Mouse (Mus musculus) embryo, embryonic 11 days (tissue): ENCODE measurements at regions not wholly inside any gene's neighbourhood (a gene's known extent, or its start where the extent isn't known, plus 50 kb on each side); places are given as distances from the start of the nearest gene placed in this dataset.
"Not testable (repeated sequence)": the region's sequence is repeated elsewhere in the genome, so short reads cannot be mapped to it uniquely, and the experiment has no call there.

Experiments used
- DNase-seq: peaks from one replicate; pipeline ENCODE4 v3.0.0-alpha.2; 2015

DNA sequence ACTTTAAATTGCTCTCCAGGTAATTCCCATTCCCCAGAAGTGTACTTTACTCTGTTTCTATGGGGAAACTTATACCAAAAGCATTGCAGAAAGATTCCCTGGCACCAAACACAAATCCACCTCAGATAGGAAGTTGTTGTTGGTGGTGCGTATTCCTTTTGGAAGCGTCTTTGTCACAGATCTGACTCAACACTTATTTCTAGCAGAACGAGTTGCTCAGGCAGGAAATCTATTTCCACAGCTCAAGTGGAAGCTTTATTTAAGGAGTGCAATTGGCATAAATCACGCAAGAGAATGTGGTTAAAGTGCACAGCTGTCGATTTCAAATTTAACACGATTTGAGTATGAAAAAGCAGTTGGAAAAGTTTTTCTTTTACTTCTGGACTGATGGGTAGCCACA is 436.9 kb upstream of the Ghitm start:
- DNase-seq, result no peak

DNA sequence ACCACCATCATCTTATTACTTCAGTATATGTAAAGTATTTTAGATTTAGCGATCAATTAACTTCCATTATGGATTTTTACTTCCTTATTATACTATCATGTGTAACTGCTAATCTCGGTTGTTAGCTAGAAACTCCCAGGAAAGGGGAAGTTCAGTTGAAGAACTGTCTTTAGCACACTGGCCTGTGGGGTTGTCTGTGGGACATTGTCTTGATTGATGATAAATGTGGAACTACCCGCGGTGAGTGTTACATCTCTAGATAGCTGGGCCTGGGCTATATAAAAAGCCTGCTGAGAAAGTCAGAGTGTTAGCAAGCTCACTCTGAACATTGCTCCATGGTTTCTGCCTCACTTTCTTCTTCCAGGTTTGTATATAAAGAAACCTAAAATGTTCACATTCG is 423.2 kb upstream of the Ghitm start:
- no peak for DNase-seq

DNA sequence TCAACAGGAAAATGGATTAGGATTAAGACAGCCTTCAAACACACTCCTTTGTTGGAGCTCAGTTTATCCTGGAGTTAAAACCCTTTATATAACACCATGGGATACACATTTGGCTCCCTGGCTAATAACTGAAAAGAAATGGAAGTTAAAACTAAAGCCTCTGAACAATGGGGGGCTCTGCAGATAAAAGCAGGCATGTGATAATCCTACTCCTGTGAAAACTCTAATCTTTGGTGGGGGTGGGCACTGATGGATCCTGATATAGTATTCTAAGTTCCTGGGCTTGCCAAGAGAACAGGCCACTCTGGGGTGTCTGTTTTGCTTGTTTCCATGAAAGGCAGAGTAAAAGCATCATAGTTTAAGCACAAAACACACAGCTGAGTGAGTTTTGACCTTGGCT is 388.5 kb upstream of the Ghitm start:
- no peak for DNase-seq

DNA sequence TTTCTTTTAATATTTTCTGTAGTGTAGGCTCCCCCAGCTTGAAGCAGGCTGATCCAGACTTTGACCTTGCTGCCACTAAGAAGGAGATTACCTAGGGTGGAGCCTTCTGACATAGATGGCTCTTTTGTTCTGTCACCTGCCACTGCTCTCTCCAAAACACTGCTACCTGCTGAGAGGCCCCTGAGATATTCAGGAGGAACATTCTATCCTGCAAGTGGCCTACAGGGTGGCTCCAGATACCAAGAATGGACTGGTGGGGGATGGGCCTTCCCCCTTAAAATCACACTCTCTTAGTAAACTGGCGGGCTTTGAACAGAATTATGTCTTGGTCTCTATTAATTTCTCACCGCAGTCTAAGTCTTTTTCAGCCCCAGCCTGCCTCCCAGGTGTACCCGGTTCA is 385.6 kb upstream of the Ghitm start:
- DNase-seq, result not testable (repeated sequence)

DNA sequence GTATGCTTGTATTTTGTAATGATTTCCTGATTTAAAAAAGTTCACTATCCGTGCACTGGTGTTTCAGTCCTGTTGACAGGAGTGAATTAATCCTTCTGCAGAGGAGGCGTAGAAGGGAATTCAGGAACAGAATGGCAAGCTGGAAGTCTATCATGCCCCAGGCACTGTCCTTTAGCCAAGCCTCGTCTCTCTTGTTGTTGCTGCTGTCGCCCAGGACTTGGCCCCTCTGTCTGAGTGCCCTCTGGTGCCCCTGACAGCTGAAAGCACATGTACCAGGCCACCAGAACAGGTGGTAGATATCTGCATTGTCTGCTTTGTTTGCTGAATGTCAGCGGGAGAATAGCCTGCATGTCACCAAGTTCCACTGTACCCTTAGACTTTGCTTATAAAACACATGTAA is 370.2 kb upstream of the Ghitm start:
- no peak for DNase-seq

DNA sequence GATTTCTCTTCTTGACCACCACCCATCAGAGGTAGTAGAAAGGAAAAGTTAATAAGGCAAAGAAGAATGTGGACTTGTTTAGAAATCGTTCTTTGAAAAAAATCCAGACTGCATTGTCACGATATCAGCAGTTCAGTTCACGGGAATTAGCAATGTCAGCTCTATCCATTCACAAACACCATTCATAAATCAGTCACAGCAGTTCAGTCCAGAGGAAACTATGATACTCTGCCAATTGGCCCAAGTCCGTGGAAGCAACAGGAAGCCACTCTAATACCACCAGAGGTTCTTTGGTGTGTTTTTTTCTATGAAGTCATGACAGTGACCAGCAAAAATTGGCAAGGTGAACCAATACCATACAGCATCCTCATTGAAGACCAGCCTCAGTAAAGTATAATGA is 355.6 kb upstream of the Ghitm start:
- no peak for DNase-seq

DNA sequence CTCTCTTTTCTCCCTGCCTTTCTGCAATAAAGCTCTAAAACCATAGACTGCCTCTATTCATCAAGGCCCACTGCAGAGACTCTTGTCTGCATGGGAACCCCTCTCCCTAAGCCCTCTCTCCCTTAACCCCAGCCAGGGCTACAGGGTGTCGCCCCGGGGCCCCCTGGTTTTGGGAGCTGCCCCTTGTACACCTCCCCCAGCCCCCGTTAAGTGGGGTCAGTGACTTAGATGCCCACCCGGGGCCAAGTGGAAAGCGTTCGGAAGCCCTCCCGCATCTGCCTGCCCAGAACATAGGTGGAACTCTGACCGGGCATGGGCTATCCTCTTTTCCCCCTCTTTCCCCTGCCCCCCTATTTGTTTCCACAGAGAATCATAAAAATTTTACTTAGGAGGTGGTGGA is 350.2 kb upstream of the Ghitm start:
- no peak for DNase-seq

DNA sequence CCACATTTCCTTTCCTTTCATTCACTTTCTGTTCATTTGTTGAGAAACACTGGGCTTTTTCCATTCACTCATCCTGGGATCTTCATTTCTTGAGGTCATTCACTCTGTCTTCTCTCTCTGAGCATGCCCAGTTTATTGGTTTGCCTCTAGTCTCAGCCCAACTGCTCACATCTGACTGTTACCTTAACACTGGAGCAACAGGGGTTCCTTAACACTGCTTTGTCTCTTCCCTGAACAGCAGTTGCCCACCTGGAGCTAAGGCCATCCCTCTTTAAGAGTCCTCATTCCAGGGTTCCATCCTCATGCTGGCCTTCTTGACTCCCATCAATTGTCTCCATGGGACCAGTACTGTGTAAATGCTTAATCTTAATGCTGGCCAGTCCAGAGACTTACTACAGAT is 342.5 kb upstream of the Ghitm start:
- no peak for DNase-seq

DNA sequence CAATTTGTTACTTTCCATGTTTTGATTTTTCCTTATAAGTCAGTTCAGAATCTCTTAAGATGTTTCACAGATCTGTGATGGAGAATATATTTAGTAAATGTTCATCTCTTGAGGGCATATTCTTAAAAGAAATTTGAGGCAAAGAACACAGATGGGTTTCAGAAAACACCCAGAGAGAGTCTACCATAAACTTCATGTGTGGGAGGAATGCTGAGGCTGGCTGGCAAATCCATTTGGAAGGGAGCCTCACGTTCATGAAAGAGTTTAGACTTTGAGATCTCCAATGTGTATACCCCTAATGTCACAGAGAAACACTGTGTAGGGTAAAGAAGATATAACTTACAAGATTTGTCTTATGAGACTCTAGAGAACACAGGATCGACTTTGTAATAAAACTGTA is 333.6 kb upstream of the Ghitm start:
- no peak for DNase-seq

DNA sequence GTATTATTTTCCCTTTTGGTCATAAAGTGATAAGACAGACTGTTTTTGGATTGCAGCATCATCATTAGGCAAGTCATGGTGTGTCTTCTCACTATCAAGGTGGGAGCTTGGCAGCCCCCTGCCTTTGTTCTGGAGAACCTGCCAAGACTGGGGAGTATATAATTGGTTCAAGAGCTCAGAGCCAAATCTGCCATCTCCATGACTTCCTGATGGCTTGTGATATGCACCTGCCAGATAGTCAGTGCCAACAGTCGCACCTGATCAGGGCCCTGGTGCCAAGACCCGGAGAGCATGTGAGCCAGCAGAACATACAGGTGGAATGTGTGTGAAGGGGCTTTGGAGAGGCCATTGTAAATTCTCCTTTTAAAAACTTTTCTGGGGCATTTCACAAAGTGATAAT is 305.8 kb upstream of the Ghitm start:
- DNase-seq, result no peak

DNA sequence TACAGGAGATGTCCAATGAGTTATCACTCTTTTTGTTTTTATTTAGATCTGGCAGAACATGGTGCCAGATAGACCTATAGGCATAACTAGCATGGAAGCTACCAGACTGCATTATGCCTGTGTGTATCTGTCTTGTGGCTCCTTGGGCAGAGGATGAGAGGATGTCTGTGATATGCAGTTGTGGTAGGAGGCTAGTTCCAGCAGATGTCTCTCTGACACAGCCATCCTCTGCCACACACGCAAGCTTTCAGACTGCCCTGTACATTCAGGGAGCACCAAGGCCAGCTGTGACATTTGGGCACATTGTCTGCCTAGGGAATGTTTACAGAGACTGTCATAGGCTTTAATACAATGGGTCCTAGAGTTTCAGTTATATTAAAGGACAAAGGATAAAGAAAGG is 295.6 kb upstream of the Ghitm start:
- no peak for DNase-seq

DNA sequence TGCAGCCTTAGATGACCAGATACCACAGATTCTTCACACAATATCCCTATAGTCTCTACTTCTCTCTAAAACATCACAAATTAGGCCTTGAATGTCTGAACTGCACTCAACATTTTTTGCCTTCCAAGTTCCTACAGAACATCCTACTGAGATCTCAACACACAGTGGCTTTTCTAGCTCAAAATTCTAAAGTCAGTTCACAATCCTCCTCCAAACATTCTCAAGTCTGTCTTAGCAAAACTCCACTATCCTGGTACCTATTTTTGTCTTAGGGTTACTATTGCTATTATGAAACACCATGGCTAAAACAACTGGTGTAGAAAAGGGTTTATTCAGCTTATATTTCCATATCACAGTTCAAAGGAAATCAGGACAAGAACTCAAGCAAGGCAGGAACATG is 290.4 kb upstream of the Ghitm start:
- no peak for DNase-seq

DNA sequence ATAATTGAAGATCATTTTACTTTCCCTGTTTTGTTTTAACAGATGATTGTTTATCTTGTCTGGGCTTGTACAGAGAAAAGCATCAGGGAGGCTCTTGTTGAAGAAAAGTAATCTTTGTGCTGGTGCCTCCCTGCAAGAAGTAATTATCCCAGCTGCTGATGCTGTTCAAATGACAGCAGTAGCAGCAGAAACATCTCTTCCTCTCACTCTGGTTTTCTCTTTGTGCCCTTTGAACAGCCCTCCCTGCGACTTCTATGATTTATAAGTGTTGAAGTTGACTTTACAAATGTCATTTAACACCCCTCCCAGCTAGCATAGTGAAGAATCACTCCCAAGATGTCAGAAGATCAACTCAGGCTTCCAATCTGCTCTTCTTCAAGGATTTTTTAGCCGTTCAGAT is 286.5 kb upstream of the Ghitm start:
- no peak for DNase-seq

DNA sequence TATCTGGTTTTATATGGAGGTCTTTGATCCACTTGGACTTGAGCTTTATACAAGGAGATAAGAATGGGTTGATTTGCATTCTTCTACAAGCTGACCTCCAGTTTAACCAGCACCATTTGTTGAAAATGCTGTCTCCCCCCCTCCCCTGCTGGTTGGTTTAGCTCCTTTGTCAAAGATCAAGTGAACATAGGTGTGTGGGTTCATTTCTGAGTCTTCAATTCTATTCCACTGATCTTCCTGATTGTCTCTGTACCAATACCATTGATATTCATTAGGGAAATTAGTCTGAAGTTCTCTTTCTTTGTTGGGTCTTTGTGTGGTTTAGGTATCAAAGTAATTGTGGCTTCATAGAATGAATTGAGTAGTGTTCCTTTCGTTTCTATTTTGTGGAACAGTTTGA is 277.5 kb upstream of the Ghitm start:
- not testable (repeated sequence) for DNase-seq

DNA sequence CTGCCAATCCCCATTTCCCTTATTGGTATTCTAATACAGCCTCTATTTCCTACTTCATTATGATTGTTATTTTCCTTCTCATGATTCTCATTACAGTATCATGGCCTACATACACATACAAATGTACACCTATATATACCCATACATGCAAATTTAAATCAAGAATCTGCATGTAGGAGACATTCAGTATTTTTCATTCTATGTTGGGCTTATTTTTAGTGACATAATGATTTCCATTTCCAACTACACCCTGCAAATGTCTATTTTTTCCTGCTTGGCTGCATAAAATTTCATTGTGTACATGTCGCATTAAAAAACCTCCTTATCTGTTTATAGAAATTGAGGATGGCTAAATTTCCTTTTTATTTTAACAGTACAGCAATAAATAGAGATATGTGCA is 236.9 kb upstream of the Ghitm start:
- no peak for DNase-seq

DNA sequence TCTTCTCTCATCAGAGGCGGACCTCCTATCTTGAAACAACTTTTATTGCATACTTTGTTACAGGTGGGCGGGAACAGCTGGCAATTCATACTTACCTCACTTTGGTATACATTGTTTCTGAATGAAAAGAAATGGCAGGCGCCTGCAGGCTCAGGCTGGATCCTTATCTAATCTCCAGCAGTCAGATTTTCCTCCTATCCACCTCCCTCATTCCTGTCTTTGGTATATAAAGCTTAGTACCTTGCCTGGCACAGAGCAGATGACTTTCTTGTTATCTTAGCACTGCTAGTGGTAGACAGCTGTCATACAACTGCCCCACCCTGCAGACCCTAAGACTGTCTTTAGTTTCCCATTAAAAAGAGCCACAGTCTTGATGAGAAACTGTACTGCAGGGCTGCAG is 226.8 kb upstream of the Ghitm start:
- no peak for DNase-seq

DNA sequence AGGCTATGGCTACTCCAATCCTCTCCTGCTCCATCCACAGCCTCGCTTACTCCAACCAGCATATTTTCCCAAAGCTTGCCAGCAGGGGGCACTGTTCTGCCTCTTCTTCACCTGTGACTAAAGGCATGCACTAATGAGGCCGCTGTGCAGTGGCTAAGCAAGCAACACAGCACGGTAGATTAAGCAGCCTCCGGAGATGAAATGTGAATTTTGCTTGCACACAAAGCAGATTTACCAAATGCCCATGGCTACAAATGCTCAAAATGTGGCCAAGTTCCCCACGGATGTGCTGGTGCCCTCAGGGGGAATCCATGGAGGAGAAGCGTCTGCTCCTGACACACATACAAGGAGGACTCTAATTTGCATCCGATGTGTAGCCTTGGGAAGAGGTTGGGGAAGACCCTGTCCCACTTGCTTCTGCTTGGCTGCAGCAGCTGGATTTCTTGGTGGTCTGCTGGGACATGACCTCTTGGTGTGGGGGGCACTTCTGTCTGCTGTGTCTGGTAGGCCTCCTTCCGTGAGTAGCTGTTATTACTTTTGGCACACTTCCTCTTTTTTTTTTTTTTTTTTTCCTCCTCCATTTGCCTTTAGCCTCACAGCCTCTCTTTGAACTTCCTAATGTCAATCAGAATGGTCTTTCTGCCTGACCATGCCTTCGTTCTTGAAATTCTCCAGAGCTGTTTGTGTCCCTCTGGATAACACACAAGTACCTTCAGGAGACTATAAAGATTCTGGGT is 221.1 kb upstream of the Ghitm start:
- DNase-seq, result peak; percentile 73

DNA sequence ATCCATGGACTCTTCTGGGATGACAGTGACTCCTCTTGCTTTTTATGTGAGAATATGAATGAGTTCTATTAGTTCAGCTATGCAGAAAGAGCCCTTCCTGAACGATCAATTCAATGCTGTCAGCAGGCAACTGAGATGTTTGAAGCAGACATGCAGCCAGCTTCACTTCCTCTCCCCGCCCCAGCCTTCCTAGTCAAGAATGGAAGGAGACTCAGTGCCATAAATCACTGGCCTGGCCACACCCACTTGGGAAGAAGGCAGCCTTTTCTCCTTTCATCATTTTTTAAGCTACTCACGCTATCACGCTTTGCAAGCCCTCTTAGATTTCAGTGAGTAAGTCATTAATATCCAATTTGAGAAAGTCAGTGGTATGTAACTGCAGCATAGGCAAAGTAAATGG is 188.3 kb upstream of the Ghitm start:
- peak; percentile 7 for DNase-seq

DNA sequence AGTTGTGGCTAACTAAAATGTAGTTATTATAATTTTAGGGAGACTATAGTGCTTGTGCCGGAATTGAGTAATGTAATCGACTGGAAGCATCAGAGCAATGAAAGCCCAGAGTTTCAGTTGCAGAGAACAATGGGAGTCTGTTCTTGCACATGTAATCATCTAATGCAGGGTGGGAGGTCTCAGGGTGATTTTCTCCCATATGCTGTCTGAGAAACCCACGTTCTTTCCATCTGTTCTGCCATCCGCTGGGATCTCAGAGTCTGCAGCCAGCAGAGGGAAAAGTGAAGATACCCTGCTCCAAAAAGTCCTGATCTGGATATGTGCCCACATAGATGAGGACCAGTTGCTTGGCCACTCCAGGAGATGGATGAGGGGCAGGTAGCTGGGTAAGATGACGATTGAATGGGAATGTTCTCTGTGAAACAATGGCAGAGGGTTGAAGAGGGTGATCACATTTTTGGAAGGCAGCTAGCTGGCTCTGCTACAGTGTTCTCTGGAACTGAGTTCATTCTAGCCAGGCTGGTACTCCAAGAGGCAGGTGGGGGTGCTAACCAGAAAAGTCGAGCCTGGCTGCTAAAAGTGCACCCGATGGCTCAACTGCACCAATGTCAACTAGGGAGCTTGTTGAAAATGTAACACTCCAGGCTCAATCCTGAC is 180.3 kb upstream of the Ghitm start:
- DNase-seq, result no peak

DNA sequence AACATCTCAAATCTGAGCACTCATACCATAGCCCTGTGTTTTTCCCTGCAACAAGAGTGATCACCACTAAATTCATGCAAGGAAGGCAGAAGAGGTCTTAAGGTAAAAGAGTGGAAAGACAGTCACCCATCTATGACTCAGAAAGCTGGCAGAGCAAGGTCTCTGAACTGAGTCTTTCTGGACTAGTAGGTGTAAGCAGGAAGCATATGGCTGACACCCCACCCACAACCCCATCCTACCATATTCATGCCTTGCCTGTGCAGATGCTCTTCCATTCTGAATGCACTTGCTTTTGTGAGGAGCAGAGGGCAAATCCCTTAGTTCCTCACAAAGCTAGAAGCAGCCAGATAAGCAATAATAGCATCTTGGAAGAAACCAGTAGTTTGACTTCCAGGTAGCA is 178.8 kb upstream of the Ghitm start:
- no peak for DNase-seq

DNA sequence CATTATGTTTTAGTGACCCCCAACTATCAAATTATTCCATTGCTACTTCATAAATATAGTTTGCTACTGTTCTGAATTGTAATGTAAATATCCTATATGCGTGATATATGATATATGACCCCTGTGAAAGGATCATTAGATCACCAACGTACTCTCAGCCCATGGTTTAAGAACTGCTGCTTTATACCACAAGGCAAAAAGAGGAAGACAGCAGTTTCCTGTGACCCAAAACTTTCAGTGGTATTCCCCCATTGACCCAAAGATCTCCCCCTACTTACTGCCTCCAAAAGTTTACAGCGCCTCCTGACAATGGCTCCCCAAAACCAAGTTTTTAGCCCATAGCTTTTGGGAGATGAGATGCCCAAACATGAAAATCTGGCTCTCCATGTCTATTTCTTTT is 177.8 kb upstream of the Ghitm start:
- no peak for DNase-seq

DNA sequence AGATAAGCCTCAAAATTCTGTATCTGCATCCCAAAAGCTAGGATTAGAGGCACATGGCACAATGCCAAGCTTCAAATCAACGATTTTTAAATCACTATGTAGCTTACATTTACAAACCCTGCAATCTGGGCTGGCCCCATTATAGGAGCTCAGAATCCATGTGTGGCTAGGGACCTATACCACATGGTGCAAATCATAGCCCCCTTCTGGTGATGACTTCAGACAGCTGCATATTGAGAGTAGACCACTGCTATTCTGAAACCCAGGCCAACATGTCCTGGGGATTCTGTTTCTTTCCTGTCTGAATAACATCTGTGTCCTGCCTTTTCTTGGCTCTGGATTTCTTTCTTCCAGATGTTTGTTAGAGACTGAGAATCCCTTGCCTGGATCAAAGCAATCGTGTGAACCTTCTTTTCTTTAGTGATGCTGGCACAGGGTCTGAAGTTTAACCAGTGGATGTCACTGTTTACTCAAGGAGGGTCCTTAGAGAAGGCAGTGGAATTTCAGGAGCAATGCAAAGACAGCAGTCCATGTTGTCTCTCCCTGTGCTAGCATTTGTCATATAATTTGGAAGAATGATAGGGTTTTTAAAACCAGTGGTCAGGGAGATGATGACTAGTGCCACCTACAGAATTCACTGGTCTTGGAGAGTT is 171.7 kb upstream of the Ghitm start:
- no peak for DNase-seq

DNA sequence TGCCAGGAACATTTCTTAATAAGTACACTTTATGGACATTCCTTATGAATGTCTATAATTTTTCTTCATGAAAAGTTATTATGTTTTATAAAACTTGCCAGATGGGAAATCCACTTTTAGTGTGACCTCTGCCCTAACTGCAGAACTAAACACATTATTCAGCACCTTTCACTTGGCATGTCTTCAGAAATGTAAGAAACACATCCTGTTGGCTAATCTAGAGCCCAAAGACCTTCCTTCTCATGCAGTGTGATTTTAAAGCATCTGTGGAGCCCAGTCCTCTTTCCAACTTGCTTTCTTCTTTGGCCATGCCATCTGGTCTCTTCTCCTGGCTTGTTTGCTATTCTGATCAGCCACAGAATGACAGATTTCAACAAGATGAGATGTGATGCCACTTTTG is 163.6 kb upstream of the Ghitm start:
- DNase-seq, result no peak

DNA sequence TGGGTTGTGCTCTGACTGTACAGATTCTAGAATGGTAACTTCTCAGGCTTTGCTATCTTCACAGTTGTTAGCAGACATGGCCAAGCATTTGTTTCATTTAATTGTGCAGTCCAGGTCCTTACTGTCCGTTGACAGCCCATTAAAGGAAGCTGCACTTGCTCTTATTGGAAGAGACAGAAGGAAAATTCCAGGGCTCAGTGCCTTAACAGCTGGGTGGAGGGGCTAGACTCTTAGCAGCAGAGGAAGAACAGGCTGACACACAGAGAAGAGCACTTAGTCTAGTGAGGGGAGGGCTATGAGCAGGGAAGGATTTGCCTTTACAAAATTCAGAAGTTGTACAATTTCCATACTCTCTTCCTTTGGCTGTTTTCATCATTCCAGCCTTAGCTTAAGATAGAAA is 161.5 kb upstream of the Ghitm start:
- no peak for DNase-seq
